Mouse (Mus musculus) heart, adult 2 months (tissue): Measurements from ENCODE around the gene Gm49776. TPM values are rescaled to one million over a fixed set of nuclear protein-coding genes. Genes with fewer than 3 reads are reported as not detected.

Source experiments
- DNase-seq, 2 experiments: peaks; one replicate each; pipeline ENCODE4 v3.0.0; 2021
- H3K27ac ChIP-seq: fragments of 200-600 bp; 2 replicates; pipeline ENCODE4 v1.8.1; 2022
- H3K27me3 ChIP-seq: fragments of 200-500 bp; 2 replicates; pipeline ENCODE4 v1.6.1; 2012; ENCODE audit warnings: mild to moderate bottlenecking, low read length, inconsistent platforms, mixed read lengths; ENCODE audit not compliant: control insufficient read depth, insufficient read depth
- H3K36me3 ChIP-seq: fragments of 200-500 bp; 2 replicates; pipeline ENCODE4 v1.6.1; 2012; ENCODE audit warnings: low read length, inconsistent platforms; ENCODE audit not compliant: control insufficient read depth, insufficient read depth
- H3K4me1 ChIP-seq: fragments of 200-500 bp; 2 replicates; pipeline ENCODE4 v1.6.1; 2011; ENCODE audit warnings: low read length; ENCODE audit not compliant: control insufficient read depth, insufficient read depth
- H3K4me3 ChIP-seq: fragments of 200-600 bp; 2 replicates; pipeline ENCODE4 v1.8.1; 2022
- H3K79me2 ChIP-seq: fragments of 200-500 bp; replicated peaks from 2 replicates; pipeline ENCODE4 v1.6.1; 2012; ENCODE audit warnings: mild to moderate bottlenecking, inconsistent platforms, low read length, moderate library complexity, mixed read lengths; ENCODE audit not compliant: control insufficient read depth, insufficient read depth
- H3K9ac ChIP-seq: fragments of 200-500 bp; 2 replicates; pipeline ENCODE4 v1.6.1; 2012; ENCODE audit warnings: low read depth, mild to moderate bottlenecking, control low read depth, inconsistent platforms, low read length, mixed read lengths
- CTCF ChIP-seq: fragments of 200-600 bp; IDR thresholded peaks from 2 replicates; pipeline ENCODE4 v1.8.1; 2022; ENCODE audit warnings: antibody characterized with exemption, mild to moderate bottlenecking, moderate library complexity
- EP300 ChIP-seq: fragments of 200-500 bp; IDR thresholded peaks from 2 replicates; pipeline ENCODE4 v1.6.1; 2011; ENCODE audit warnings: low read depth, low read length, control low read depth; ENCODE audit not compliant: insufficient read depth
- POLR2A ChIP-seq: fragments of 200-500 bp; IDR thresholded peaks from 2 replicates; pipeline ENCODE4 v1.6.1; 2011; ENCODE audit warnings: mild to moderate bottlenecking, low read depth, low read length, control low read depth; ENCODE audit not compliant: insufficient read depth
- WGBS: fragments of 180-500 bp; shearing (Covaris S2); methylation state at CpG from one replicate; pipeline ENCODE4 v1.1.7; 2018; 5-methylcytosine and 5-hydroxymethylcytosine counted together
- intact Hi-C: fragments of 180-260 bp; cut with DNase I; formaldehyde crosslinking; loops from one replicate; pipeline ENCODE4 v1.15.1; 2025
- polyA plus RNA-seq: library from polyadenylated mRNA; depleted of rRNA; stranded (reverse); fragments of >200 nt; gene quantifications from 2 replicates; pipeline ENCODE4 v1.2.3, GENCODE M21; 2012
- total RNA-seq, 2 experiments: library from RNA; stranded (reverse); gene quantifications; 2 replicates each; pipeline ENCODE4 v1.2.3; 2021

The Gm49776 gene
- total and polyA plus RNA-seq, 3 experiments: not detected

- 0 out of 2 replicates have a peak overlapping the region, but pooled peaks have one; percentile 8 for H3K9ac ChIP-seq
- no peak for DNase-seq
- TF ChIP-seq EP300 (no peak), CTCF (no peak), POLR2A (no peak)
- intact Hi-C loops: loop anchor here (5.0 kb wide), 1 partner anchor 88 kb away; the partner anchor contains the start of gene Rtn4r
- WGBS: 33% methylated on average over 7 of the region's 7 CpGs
- no peak overlapping the region for H3K27ac ChIP-seq
- H3K79me2 ChIP-seq: no peaks in the 10 kb centered on the region
- no peaks in the 10 kb centered on the region for H3K27me3 ChIP-seq
- H3K4me3 ChIP-seq: no peak overlapping the region
- no peaks in the 10 kb centered on the region for H3K36me3 ChIP-seq
- no peaks in the 10 kb centered on the region for H3K4me1 ChIP-seq
These were observed 43.3 kb downstream of the Gm49776 start for GRCm38 (mm10) chr16:18214858-18215257.

- H3K4me1 ChIP-seq: no peaks in the 10 kb centered on the region
- no peaks in the 10 kb centered on the region for H3K27me3 ChIP-seq
- H3K27ac ChIP-seq: no peak overlapping the region
- WGBS: 68% methylated on average over 6 of the region's 6 CpGs
- TF ChIP-seq POLR2A (no peak), CTCF (no peak), EP300 (no peak)
- no peaks in the 10 kb centered on the region for H3K79me2 ChIP-seq
- DNase-seq: no peak
- no peak overlapping the region for H3K4me3 ChIP-seq
- no peaks in the 10 kb centered on the region for H3K36me3 ChIP-seq
- intact Hi-C loops: loop anchor here (5.0 kb wide), 1 partner anchor 86 kb away; the partner anchor contains the start of gene Rtn4r
- H3K9ac ChIP-seq: no peak overlapping the region
These were observed 44.4 kb downstream of the Gm49776 start for GRCm38 (mm10) chr16:18213689-18214088.

GRCm38 (mm10) chr16:18211417-18212171 is 46.5 kb downstream of the Gm49776 start:
- 42% methylated on average over 10 of the region's 10 CpGs for WGBS
- no peaks in the 10 kb centered on the region for H3K79me2 ChIP-seq
- DNase-seq: peak; percentile 77 to 89
- no peak overlapping the region for H3K9ac ChIP-seq
- no peak overlapping the region for H3K27ac ChIP-seq
- no peaks in the 10 kb centered on the region for H3K36me3 ChIP-seq
- no peak overlapping the region for H3K4me3 ChIP-seq
- no peaks in the 10 kb centered on the region for H3K27me3 ChIP-seq
- TF ChIP-seq CTCF (no peak), POLR2A (no peak), EP300 (peak; percentile 81; the same call in 1 of the 2 replicates)
- H3K4me1 ChIP-seq: no peaks in the 10 kb centered on the region
- intact Hi-C loops: loop anchor here (1.0 to 5.0 kb wide), 4 partner anchors 39 to 159 kb away; partner anchors contain the start of genes Dgcr6 and Rtn4r

- Histone ChIP-seq H3K36me3 (no peaks in the 10 kb centered on the region), H3K27ac (no peak overlapping the region), H3K4me3 (no peak overlapping the region), H3K79me2 (no peaks in the 10 kb centered on the region), H3K4me1 (no peaks in the 10 kb centered on the region), H3K9ac (no peak overlapping the region), H3K27me3 (no peaks in the 10 kb centered on the region)
- 17% methylated on average over 8 of the region's 8 CpGs for WGBS
- TF ChIP-seq EP300 (no peak), CTCF (peak; percentile 83)
- intact Hi-C loops: loop anchor here (1.0 to 5.0 kb wide), 4 partner anchors 38 to 158 kb away; partner anchors contain the start of genes Dgcr6 and Rtn4r
- peak in 1 of 2 experiments; percentile 48 for DNase-seq
These were observed 47.3 kb downstream of the Gm49776 start for GRCm38 (mm10) chr16:18210701-18211416.

- no peak overlapping the region for H3K9ac ChIP-seq
- no peak for DNase-seq
- no peak overlapping the region for H3K27ac ChIP-seq
- no peaks in the 10 kb centered on the region for H3K4me1 ChIP-seq
- H3K27me3 ChIP-seq: no peaks in the 10 kb centered on the region
- TF ChIP-seq POLR2A: no peak
- TF ChIP-seq CTCF: no peak
- TF ChIP-seq EP300: no peak
- WGBS: 61% methylated on average over 7 of the region's 7 CpGs
- no peaks in the 10 kb centered on the region for H3K79me2 ChIP-seq
- no peaks in the 10 kb centered on the region for H3K36me3 ChIP-seq
- no peak overlapping the region for H3K4me3 ChIP-seq
- intact Hi-C loops: no loop called here
These were observed 54.6 kb downstream of the Gm49776 start for GRCm38 (mm10) chr16:18203430-18204091.
